Mouse (Mus musculus) spleen, postnatal 0 days (tissue): Measurements from ENCODE around the gene Pja2. TPM values are rescaled to one million over a fixed set of nuclear protein-coding genes. Genes with fewer than 3 reads are reported as not detected.

Experiments
- polyA plus RNA-seq: library from polyadenylated mRNA; unstranded; fragments of >200 nt; fragmentation: Nextera tagmentation; extraction: Ambion mirVana; gene quantifications from 2 replicates; pipeline ENCODE4 v1.2.1, GENCODE M21; 2015

Pja2 gene
- 22.0 and 24.8 TPM in 2 replicates for polyA plus RNA-seq

GRCm38 (mm10) chr17:64331898-64332769 lies at the start of gene Pja2:
TSS of gene Pja2 (minus strand) at chr17:64331916.

